Mouse (Mus musculus): ENCODE measurements around the gene Otud3. TPM values are rescaled to one million over a fixed set of nuclear protein-coding genes. Genes with fewer than 3 reads are reported as not detected.
"Not testable (repeated sequence)": the region's sequence is repeated elsewhere in the genome, so short reads cannot be mapped to it uniquely, and the experiment has no call there.

Otud3 gene
- polyA plus RNA-seq, 1 experiment from 2014 or later: 1.1 TPM

DNA sequence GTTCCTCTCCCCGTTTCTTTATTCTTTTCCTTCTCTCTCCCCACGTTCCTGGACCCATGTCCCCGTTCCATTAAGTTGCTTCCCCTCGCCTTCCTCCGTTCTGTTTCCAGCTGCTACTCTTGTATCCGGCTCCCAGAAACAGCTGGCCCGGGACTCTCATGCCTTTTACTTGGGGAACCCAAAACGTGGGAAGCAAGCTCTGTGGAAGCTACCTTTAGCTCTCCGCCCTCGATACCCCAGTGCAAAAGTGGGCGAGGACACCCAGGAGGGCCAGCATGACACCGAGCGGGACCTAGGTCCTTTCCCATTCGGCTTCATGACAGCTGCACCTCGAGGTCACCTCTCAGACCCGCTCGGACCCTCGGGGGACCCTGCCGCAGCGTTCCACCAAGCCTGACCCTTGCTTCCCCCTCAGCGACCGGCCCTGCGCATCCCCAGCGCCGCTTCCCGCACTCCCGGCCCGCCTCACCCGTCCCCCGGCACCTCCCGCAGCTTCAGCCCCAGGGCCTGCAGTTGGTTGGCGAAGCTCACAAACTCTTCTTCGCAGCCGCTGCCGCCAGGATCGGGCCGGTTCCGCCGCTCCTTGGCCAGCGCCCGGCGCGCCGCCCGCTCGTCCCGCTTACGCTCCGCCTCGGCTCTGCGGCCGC lies 481 bp downstream of the Otud3 start:
- Histone ChIP-seq H3K27me3 (ENCODE audit: control insufficient read depth, insufficient read depth, low read depth, low read length) (no peaks in the 10 kb centered on the region), H3K4me1 (ENCODE audit: control insufficient read depth, low read depth, low read length) (peaks cover 6% of the 10 kb centered on the region), H3K4me3 (ENCODE audit: low read depth, low read length) (peak overlapping the region; percentile 79), H3K27ac (ENCODE audit: low read length) (no peak overlapping the region), H3K9ac (ENCODE audit: low read depth, low read length) (peak overlapping the region; percentile 80), H3K9me3 (replicated peaks; ENCODE audit: control insufficient read depth, low read length) (no peaks in the 10 kb centered on the region; the same call in 1 of the 2 replicates), H3K4me2 (ENCODE audit: low read depth, low read length) (peak overlapping the region; percentile 97), H3K36me3 (ENCODE audit: control insufficient read depth, insufficient read depth) (no peaks in the 10 kb centered on the region)
- under 1% methylated on average over 51 of the region's 52 CpGs for WGBS (ENCODE audit: insufficient replicate concordance)
- peak; percentile 28 for ATAC-seq (ENCODE audit: low read depth)

DNA sequence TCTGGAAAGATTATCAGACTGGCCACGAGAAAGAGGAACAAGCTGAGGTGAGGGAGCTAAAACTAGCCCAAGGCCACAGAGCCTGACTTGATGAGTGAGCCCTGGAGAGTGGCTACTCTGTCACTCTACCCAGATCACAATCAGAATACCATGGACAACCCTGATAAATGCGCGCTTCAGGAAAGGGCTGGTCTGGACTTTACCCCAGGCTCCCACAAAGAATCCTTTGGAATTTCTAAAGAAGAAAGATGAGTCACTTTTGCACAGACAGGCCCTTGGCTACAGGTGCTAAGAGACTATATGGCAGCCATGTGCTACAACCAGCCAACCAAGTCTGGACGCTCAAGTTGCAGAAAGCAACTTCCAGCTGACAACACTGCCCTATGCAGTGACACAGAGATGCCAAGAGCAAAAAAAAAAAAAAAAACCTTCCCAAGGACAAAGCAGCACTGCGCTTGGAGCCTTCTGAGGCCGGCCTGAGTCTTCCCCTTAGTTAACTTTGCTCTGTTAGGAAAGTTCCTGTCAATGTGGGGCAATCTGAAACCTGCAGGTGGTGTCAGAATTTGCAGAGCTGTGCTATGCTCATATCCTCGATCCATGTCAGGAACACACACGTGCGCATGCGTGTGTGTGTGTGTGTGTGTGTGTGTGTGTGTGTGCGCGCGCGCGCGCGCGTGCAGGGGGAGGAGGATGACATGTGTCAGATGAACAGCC lies 8.0 kb downstream of the Otud3 start:
- no peaks in the 10 kb centered on the region for H3K27me3 ChIP-seq (ENCODE audit: control insufficient read depth, insufficient read depth, low read depth, low read length)
- no peak for ATAC-seq (ENCODE audit: low read depth)
- no peaks in the 10 kb centered on the region for H3K9me3 ChIP-seq (replicated peaks; ENCODE audit: control insufficient read depth, low read length)
- H3K36me3 ChIP-seq (ENCODE audit: control insufficient read depth, insufficient read depth): no peaks in the 10 kb centered on the region
- WGBS (ENCODE audit: insufficient replicate concordance): 82% methylated on average over 18 of the region's 18 CpGs
- H3K4me1 ChIP-seq (ENCODE audit: control insufficient read depth, low read depth, low read length): no peaks in the 10 kb centered on the region
- no peak overlapping the region for H3K4me3 ChIP-seq (ENCODE audit: low read depth, low read length)
- no peak overlapping the region for H3K4me2 ChIP-seq (ENCODE audit: low read depth, low read length)
- no peak overlapping the region for H3K27ac ChIP-seq (ENCODE audit: low read length)
- H3K9ac ChIP-seq (ENCODE audit: low read depth, low read length): no peak overlapping the region

DNA sequence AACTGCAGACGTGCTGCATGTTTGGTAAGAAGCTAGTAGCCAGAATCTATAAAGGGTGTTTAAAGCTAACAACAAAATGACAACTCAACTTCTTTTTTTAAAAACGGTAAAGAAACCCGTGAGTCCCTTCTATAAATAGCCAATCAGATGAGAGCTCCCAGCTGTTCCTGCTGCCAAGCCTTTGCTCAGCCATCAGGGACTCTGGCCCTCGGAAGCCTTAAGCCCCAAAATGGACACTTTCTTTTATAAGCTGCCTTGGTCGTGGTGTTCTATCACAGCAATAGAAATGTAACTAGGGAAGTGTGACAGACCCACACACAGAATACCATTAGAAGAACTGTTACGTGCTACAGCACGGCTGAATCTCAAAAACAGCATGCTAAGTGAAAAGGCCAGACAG lies 14.4 kb downstream of the Otud3 start:
- no peak overlapping the region for H3K4me3 ChIP-seq (ENCODE audit: low read depth, low read length)
- WGBS (ENCODE audit: insufficient replicate concordance): 69% methylated on average over 7 of the region's 7 CpGs
- peaks cover 3% of the 10 kb centered on the region; the same call in 1 of the 2 replicates for H3K36me3 ChIP-seq (ENCODE audit: control insufficient read depth, insufficient read depth)
- H3K27ac ChIP-seq (ENCODE audit: low read length): no peak overlapping the region
- H3K27me3 ChIP-seq (ENCODE audit: control insufficient read depth, insufficient read depth, low read depth, low read length): no peaks in the 10 kb centered on the region
- no peak for ATAC-seq (ENCODE audit: low read depth)
- no peaks in the 10 kb centered on the region for H3K4me1 ChIP-seq (ENCODE audit: control insufficient read depth, low read depth, low read length)
- no peaks in the 10 kb centered on the region for H3K9me3 ChIP-seq (replicated peaks; ENCODE audit: control insufficient read depth, low read length)
- H3K4me2 ChIP-seq (ENCODE audit: low read depth, low read length): no peak overlapping the region
- no peak overlapping the region for H3K9ac ChIP-seq (ENCODE audit: low read depth, low read length)

DNA sequence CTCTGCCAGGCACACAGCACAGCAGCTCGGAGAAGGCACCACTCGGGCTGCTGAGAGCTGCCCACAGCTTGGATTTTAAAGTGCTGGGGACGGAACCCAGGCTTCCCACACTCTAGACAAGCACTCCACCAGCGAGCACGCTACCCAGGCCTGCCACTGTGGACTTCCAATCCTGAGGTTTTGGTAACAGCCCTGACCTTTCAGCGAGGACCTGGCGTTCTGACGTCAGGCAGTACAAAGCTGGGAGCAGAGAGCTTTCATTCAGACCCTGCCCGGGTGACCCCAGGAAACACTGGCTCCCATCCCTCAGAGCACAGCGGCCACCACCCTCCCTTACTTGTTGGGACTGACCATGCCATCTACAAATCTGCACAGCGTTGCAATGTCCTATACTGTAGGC lies 20.0 kb downstream of the Otud3 start:
- H3K4me1 ChIP-seq (ENCODE audit: control insufficient read depth, low read depth, low read length); H3K9ac ChIP-seq (ENCODE audit: low read depth, low read length); H3K4me2 ChIP-seq (ENCODE audit: low read depth, low read length); H3K9me3 ChIP-seq (replicated peaks; ENCODE audit: control insufficient read depth, low read length); H3K36me3 ChIP-seq (ENCODE audit: control insufficient read depth, insufficient read depth); H3K4me3 ChIP-seq (ENCODE audit: low read depth, low read length); H3K27ac ChIP-seq (ENCODE audit: low read length); H3K27me3 ChIP-seq (ENCODE audit: control insufficient read depth, insufficient read depth, low read depth, low read length); ATAC-seq (ENCODE audit: low read depth): not testable (repeated sequence)
- 79% methylated on average over 11 of the region's 11 CpGs for WGBS (ENCODE audit: insufficient replicate concordance)

DNA sequence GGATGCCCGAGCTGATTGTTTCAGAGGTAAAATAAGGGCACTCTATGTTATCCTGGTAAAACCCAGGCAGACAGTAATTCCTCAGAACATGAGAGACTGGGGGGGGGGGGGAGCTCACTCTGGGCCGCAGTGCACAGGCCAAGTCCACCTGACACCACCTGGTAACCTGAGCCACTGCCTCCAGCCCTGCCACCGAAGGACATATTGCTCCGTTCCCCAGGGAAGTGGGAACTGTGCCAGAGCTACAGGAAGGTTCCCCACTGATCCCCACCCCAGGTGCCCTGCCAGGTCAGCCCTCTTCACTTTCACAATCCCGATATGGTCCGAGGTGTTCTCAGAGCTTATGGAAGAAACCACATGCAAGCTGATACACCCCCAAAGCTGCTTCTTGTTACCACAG lies 21.1 kb downstream of the Otud3 start:
- Histone ChIP-seq H3K4me2 (ENCODE audit: low read depth, low read length) (no peak overlapping the region), H3K27me3 (ENCODE audit: control insufficient read depth, insufficient read depth, low read depth, low read length) (no peaks in the 10 kb centered on the region), H3K4me1 (ENCODE audit: control insufficient read depth, low read depth, low read length) (no peaks in the 10 kb centered on the region), H3K27ac (ENCODE audit: low read length) (no peak overlapping the region), H3K4me3 (ENCODE audit: low read depth, low read length) (no peak overlapping the region), H3K9me3 (replicated peaks; ENCODE audit: control insufficient read depth, low read length) (no peaks in the 10 kb centered on the region), H3K36me3 (ENCODE audit: control insufficient read depth, insufficient read depth) (peaks cover 3% of the 10 kb centered on the region; the same call in 1 of the 2 replicates), H3K9ac (ENCODE audit: low read depth, low read length) (no peak overlapping the region)
- ATAC-seq (ENCODE audit: low read depth): no peak
- 72% methylated on average over 6 of the region's 6 CpGs for WGBS (ENCODE audit: insufficient replicate concordance)

DNA sequence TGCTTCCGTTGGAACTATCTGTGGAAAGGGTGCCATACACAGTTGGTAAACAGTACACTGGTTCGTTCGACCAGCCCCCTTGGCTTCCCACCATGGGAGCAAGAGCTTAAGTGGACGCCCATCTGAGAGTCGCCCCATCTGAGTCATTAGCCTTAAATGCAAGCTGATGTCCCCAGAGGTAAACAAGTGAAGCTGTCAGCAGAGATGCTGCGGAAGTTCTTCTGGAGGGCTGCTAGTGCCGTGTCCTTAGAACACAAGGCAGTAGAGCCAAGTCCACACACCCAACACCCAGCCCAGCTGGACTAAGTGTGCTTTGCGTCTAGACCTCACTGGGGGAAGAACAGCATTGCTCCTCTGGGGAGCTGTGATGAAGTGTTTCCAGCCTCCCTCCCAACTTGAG lies 24.1 kb downstream of the Otud3 start:
- Histone ChIP-seq H3K9me3 (replicated peaks; ENCODE audit: control insufficient read depth, low read length) (no peaks in the 10 kb centered on the region), H3K36me3 (ENCODE audit: control insufficient read depth, insufficient read depth) (no peaks in the 10 kb centered on the region), H3K27ac (ENCODE audit: low read length) (no peak overlapping the region), H3K4me3 (ENCODE audit: low read depth, low read length) (no peak overlapping the region), H3K4me2 (ENCODE audit: low read depth, low read length) (no peak overlapping the region), H3K27me3 (ENCODE audit: control insufficient read depth, insufficient read depth, low read depth, low read length) (no peaks in the 10 kb centered on the region), H3K9ac (ENCODE audit: low read depth, low read length) (no peak overlapping the region), H3K4me1 (ENCODE audit: control insufficient read depth, low read depth, low read length) (no peaks in the 10 kb centered on the region)
- WGBS (ENCODE audit: insufficient replicate concordance): 55% methylated on average over 8 of the region's 8 CpGs
- ATAC-seq (ENCODE audit: low read depth): no peak

DNA sequence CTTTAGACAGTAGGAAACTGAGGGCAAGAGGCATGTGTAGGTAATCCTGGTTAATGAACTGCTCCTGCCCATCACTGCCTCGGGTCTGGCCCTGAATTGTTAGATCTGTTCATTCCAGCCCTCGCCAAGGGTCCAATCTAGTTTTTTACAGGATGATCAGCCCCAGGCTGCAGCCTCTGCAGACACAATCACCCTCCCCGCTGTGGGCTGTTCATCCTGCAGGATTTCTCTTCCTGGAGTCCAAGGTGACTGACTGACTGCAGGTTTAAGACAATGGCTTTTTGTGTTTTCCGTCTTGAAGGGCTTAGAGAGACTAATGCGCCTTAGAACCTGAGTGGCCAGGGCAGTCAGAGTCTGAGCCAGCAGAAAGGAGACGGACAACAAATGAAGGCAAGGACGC lies 24.6 kb downstream of the Otud3 start:
- no peak for ATAC-seq (ENCODE audit: low read depth)
- Histone ChIP-seq H3K36me3 (ENCODE audit: control insufficient read depth, insufficient read depth) (no peaks in the 10 kb centered on the region), H3K27ac (ENCODE audit: low read length) (no peak overlapping the region), H3K9me3 (replicated peaks; ENCODE audit: control insufficient read depth, low read length) (no peaks in the 10 kb centered on the region), H3K9ac (ENCODE audit: low read depth, low read length) (no peak overlapping the region), H3K4me1 (ENCODE audit: control insufficient read depth, low read depth, low read length) (no peaks in the 10 kb centered on the region), H3K4me3 (ENCODE audit: low read depth, low read length) (no peak overlapping the region), H3K4me2 (ENCODE audit: low read depth, low read length) (no peak overlapping the region), H3K27me3 (ENCODE audit: control insufficient read depth, insufficient read depth, low read depth, low read length) (no peaks in the 10 kb centered on the region)
- 59% methylated on average over 7 of the region's 7 CpGs for WGBS (ENCODE audit: insufficient replicate concordance)

DNA sequence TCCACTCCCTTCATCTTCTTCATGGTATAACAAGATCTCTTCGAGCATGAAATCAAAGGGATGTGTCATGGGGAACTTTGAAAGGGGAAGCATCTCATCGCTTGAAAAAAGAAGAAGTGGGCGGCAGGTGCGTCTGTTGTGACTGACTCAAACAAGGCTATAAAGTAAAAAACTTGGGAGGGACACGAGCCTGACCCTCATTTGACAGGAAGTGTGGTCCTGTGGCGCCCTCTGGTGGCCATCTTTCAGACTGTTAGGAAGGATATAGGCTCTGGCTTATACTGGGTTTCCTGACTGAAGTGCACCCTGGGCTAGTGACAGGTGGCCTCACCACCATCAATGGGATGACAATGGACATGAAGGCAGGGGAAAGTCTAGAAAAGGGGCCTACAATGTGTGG lies 29.5 kb downstream of the Otud3 start:
- no peak overlapping the region for H3K27ac ChIP-seq (ENCODE audit: low read length)
- H3K4me1 ChIP-seq (ENCODE audit: control insufficient read depth, low read depth, low read length): no peaks in the 10 kb centered on the region
- WGBS (ENCODE audit: insufficient replicate concordance): 5% methylated on average over 6 of the region's 6 CpGs
- no peaks in the 10 kb centered on the region for H3K36me3 ChIP-seq (ENCODE audit: control insufficient read depth, insufficient read depth)
- H3K9me3 ChIP-seq (replicated peaks; ENCODE audit: control insufficient read depth, low read length): no peaks in the 10 kb centered on the region
- H3K4me2 ChIP-seq (ENCODE audit: low read depth, low read length): no peak overlapping the region
- no peaks in the 10 kb centered on the region for H3K27me3 ChIP-seq (ENCODE audit: control insufficient read depth, insufficient read depth, low read depth, low read length)
- no peak for ATAC-seq (ENCODE audit: low read depth)
- H3K9ac ChIP-seq (ENCODE audit: low read depth, low read length): no peak overlapping the region
- H3K4me3 ChIP-seq (ENCODE audit: low read depth, low read length): no peak overlapping the region

DNA sequence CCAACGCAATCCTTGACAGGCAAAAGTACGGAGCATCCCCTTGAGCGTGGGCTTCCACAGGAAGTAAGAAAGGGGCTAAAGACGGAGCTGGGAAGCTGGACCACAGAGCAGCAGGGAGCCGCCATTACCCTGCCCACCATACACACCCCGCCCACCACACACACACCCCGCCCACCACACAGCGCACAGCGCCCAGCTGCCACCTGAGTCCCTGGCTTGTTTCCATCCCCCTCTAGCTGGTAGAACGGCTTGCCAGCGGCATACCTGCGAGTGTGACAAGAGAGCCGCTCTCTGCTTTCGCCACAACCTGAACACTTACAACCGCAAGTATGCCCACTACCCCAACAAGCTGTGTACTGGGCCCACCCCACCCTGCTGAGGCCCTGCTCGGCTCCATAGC lies 31.6 kb downstream of the Otud3 start:
- H3K9me3 ChIP-seq (replicated peaks; ENCODE audit: control insufficient read depth, low read length): no peaks in the 10 kb centered on the region
- no peaks in the 10 kb centered on the region for H3K4me1 ChIP-seq (ENCODE audit: control insufficient read depth, low read depth, low read length)
- 15% methylated on average over 16 of the region's 16 CpGs for WGBS (ENCODE audit: insufficient replicate concordance)
- no peaks in the 10 kb centered on the region for H3K27me3 ChIP-seq (ENCODE audit: control insufficient read depth, insufficient read depth, low read depth, low read length)
- no peak overlapping the region for H3K4me2 ChIP-seq (ENCODE audit: low read depth, low read length)
- ATAC-seq (ENCODE audit: low read depth): no peak
- no peaks in the 10 kb centered on the region for H3K36me3 ChIP-seq (ENCODE audit: control insufficient read depth, insufficient read depth)
- H3K9ac ChIP-seq (ENCODE audit: low read depth, low read length): no peak overlapping the region
- no peak overlapping the region for H3K4me3 ChIP-seq (ENCODE audit: low read depth, low read length)
- H3K27ac ChIP-seq (ENCODE audit: low read length): no peak overlapping the region

Data from liver, embryonic 16.5 days (tissue).